Mouse (Mus musculus) megakaryocyte progenitor cell, adult 5-6 weeks (primary cell): ENCODE data around the gene Cenpu. TPM values are rescaled to one million over a fixed set of nuclear protein-coding genes. Genes with fewer than 3 reads are reported as not detected.
A peak's percentile ranks its signal among the peaks of the same experiment; 100 is the strongest.

Experiments used
- ATAC-seq: replicated peaks from 2 replicates; pipeline ENCODE4 v1.8.0; 2016; ENCODE audit warnings: mild to moderate bottlenecking, moderate TSS enrichment, inconsistent platforms; ENCODE audit not compliant: poor library complexity
- total RNA-seq, 2 experiments: library from RNA; stranded (forward) in 1 of 2; stranded (reverse) in 1 of 2; fragments of 157-497, 149-512 nt in 1 of 2; fragments of 200-1000 nt in 1 of 2; gene quantifications; 2 replicates each; pipeline versions ENCODE4 v1.2.3 to v1.2.4; 2015 to 2017

Gene Cenpu
- total RNA-seq, 2 experiments from 2014 or later, result 42.0 to 71.4 TPM

- ATAC-seq, result no peak
These were observed 46.3 kb downstream of the Cenpu start for GRCm38 (mm10) chr8:46598114-46598513.

GRCm38 (mm10) chr8:46598753-46599152 is 46.9 kb downstream of the Cenpu start:
- peak; percentile 62 for ATAC-seq

GRCm38 (mm10) chr8:46599314-46599904 is 47.6 kb downstream of the Cenpu start:
- ATAC-seq, result no peak

- no peak for ATAC-seq
These were observed 49.3 kb downstream of the Cenpu start for GRCm38 (mm10) chr8:46600959-46601707.

GRCm38 (mm10) chr8:46603587-46603986 is 51.8 kb downstream of the Cenpu start:
- no peak for ATAC-seq

GRCm38 (mm10) chr8:46606930-46607329 is 55.1 kb downstream of the Cenpu start:
- no peak for ATAC-seq

- ATAC-seq, result no peak
These were observed 59.7 kb downstream of the Cenpu start for GRCm38 (mm10) chr8:46611557-46611956.

- ATAC-seq, result no peak
These were observed 61.1 kb downstream of the Cenpu start for GRCm38 (mm10) chr8:46612913-46613312.

GRCm38 (mm10) chr8:46613377-46613776 is 61.5 kb downstream of the Cenpu start:
- no peak for ATAC-seq

GRCm38 (mm10) chr8:46615936-46616335 is 64.1 kb downstream of the Cenpu start:
- ATAC-seq, result no peak

- ATAC-seq, result peak; percentile 83
These were observed 65.3 kb downstream of the Cenpu start, which contains the start of the genes Primpol and Casp3 for GRCm38 (mm10) chr8:46616879-46617689. TSS of gene Primpol (minus strand) at chr8:46617212. TSS of gene Casp3 (plus strand) at chr8:46617291.

- ATAC-seq, result peak; percentile 32
These were observed 66.1 kb downstream of the Cenpu start for GRCm38 (mm10) chr8:46617690-46618620.

GRCm38 (mm10) chr8:46618639-46619320 is 67.0 kb downstream of the Cenpu start:
- no peak for ATAC-seq

GRCm38 (mm10) chr8:46622446-46623270 is 70.8 kb downstream of the Cenpu start:
- no peak for ATAC-seq

- ATAC-seq, result peak; percentile 40
These were observed 73.3 kb downstream of the Cenpu start for GRCm38 (mm10) chr8:46625166-46625565.

- ATAC-seq, result no peak
These were observed 74.8 kb downstream of the Cenpu start for GRCm38 (mm10) chr8:46626642-46627041.

- peak; percentile 52 for ATAC-seq
These were observed 76.1 kb downstream of the Cenpu start for GRCm38 (mm10) chr8:46627881-46628280.

- ATAC-seq, result peak; percentile 74
These were observed 76.8 kb downstream of the Cenpu start for GRCm38 (mm10) chr8:46628645-46629044.
